Mouse (Mus musculus) hindlimb bud, embryonic 11.5 days (tissue): Measurements from ENCODE around the gene Olfr196.
"Not testable (repeated sequence)": the region's sequence is repeated elsewhere in the genome, so short reads cannot be mapped to it uniquely, and the experiment has no call there.

Source experiments
- DNase-seq: peaks from one replicate; pipeline ENCODE4 v3.0.0-alpha.2; 2012; ENCODE audit warnings: low read depth, low spot score; ENCODE audit errors: extremely low spot score

The Olfr196 gene

GRCm38 (mm10) chr16:59170354-59170753, at the start of gene Olfr196:
Olfr196 (minus strand) TSS chr16:59170454.
- no peak for DNase-seq

GRCm38 (mm10) chr16:59219667-59220066, 49.4 kb upstream of the Olfr196 start, which contains the start of gene Olfr199:
Olfr199 (minus strand) TSS chr16:59219767.
- DNase-seq = not testable (repeated sequence)

- not testable (repeated sequence) for DNase-seq
Measured at GRCm38 (mm10) chr16:59217861-59218260, 47.6 kb upstream of the Olfr196 start.

- DNase-seq = not testable (repeated sequence)
Measured at GRCm38 (mm10) chr16:59203433-59203832, 33.2 kb upstream of the Olfr196 start, which contains the start of gene Olfr198. Olfr198 (minus strand) TSS chr16:59203533.

GRCm38 (mm10) chr16:59151996-59152395, 18.3 kb downstream of the Olfr196 start:
- DNase-seq = no peak

GRCm38 (mm10) chr16:59146746-59147145, 23.5 kb downstream of the Olfr196 start, which contains the start of gene Olfr195:
Olfr195 (plus strand) TSS chr16:59147046.
- DNase-seq = no peak

- no peak for DNase-seq
Measured at GRCm38 (mm10) chr16:59141105-59141504, 29.1 kb downstream of the Olfr196 start.

GRCm38 (mm10) chr16:59130740-59131139, 39.5 kb downstream of the Olfr196 start:
- no peak for DNase-seq

- no peak for DNase-seq
Measured at GRCm38 (mm10) chr16:59120969-59121368, 49.3 kb downstream of the Olfr196 start, which contains the start of gene Olfr194. Olfr194 (minus strand) TSS chr16:59121069.
